Mouse (Mus musculus) ES-E14 (cell line): ENCODE results near the gene Pla2g12a. TPM values are rescaled to one million over a fixed set of nuclear protein-coding genes. Genes with fewer than 3 reads are reported as not detected.

Experiments
- DNase-seq: peaks from one replicate; pipeline ENCODE4 v3.0.0-alpha.2; 2013; ENCODE audit warnings: low read depth, low spot score
- H3K27ac ChIP-seq: 2 replicates; pipeline ENCODE4 v1.5.1; 2012; ENCODE audit warnings: low read depth, mild to moderate bottlenecking, low read length, moderate library complexity, mixed read lengths; ENCODE audit not compliant: poor library complexity, insufficient read depth, severe bottlenecking
- H3K36me3 ChIP-seq: 2 replicates; pipeline ENCODE4 v1.6.1; 2012; ENCODE audit warnings: mild to moderate bottlenecking, low read length, moderate library complexity, mixed read lengths; ENCODE audit not compliant: control insufficient read depth, poor library complexity, insufficient read depth, severe bottlenecking
- H3K4me1 ChIP-seq, 2 experiments: fragments of 150-350 bp in 1 of 2; sonication (generic) in 1 of 2; 2 replicates each; pipeline ENCODE4 v1.6.1; 2012; ENCODE audit warnings: low read length in 2 of 2, mild to moderate bottlenecking in 1 of 2, mixed read lengths in 1 of 2; ENCODE audit not compliant: control insufficient read depth in 2 of 2, insufficient read depth in 2 of 2, poor library complexity in 1 of 2
- H3K4me3 ChIP-seq, 2 experiments: fragments of 150-350 bp in 1 of 2; sonication (generic) in 1 of 2; 2 replicates each; pipeline ENCODE4 v1.5.1; 2012; ENCODE audit warnings: low read length in 2 of 2, low read depth in 1 of 2, mild to moderate bottlenecking in 1 of 2, mixed read lengths in 1 of 2; ENCODE audit not compliant: insufficient read depth in 1 of 2, poor library complexity in 1 of 2, severe bottlenecking in 1 of 2
- H3K9ac ChIP-seq: 2 replicates; pipeline ENCODE4 v1.6.1; 2012; ENCODE audit warnings: low read depth, mild to moderate bottlenecking, low read length, mixed read lengths; ENCODE audit not compliant: poor library complexity, insufficient read depth, severe bottlenecking
- H3K9me3 ChIP-seq: fragments of 150-350 bp; sonication (generic); 2 replicates; pipeline ENCODE4 v1.6.1; 2012; ENCODE audit warnings: low read depth, mild to moderate bottlenecking, low read length; ENCODE audit not compliant: control insufficient read depth, insufficient read depth
- CHD2 ChIP-seq: IDR thresholded peaks from 2 replicates; pipeline ENCODE4 v1.6.1; 2014; ENCODE audit warnings: mild to moderate bottlenecking, low read depth, low read length, inconsistent platforms
- HCFC1 ChIP-seq: IDR thresholded peaks from 2 replicates; pipeline ENCODE4 v1.6.1; 2012; ENCODE audit warnings: low read length, inconsistent platforms, borderline replicate concordance; ENCODE audit not compliant: insufficient read depth
- MAFK ChIP-seq: IDR thresholded peaks from 2 replicates; pipeline ENCODE4 v1.6.1; 2014; ENCODE audit warnings: mild to moderate bottlenecking, low read depth, low read length, inconsistent platforms; ENCODE audit not compliant: insufficient read depth
- ZC3H11A ChIP-seq: IDR thresholded peaks from 2 replicates; pipeline ENCODE4 v1.6.1; 2012; ENCODE audit warnings: low read depth, mild to moderate bottlenecking, inconsistent platforms, low read length, borderline replicate concordance
- ZNF384 ChIP-seq: IDR thresholded peaks from 2 replicates; pipeline ENCODE4 v1.6.1; 2012; ENCODE audit warnings: low read depth, low read length, inconsistent platforms
- in situ Hi-C, 2 experiments: fragments of 600-800 bp; cut with MboI; formaldehyde crosslinking; loops; one replicate each; pipeline ENCODE4 v1.15.1; 2025; ENCODE audit warnings: low sequenced_read_pairs in 2 of 2, inconsistent platforms in 1 of 2; ENCODE audit not compliant: unreplicated experiment in 2 of 2
- total RNA-seq: library from RNA; depleted of rRNA; stranded (reverse); fragments of 300-350 nt; gene quantifications from 2 replicates; pipeline ENCODE4 v1.2.3, GENCODE M21; 2012

Gene Pla2g12a
- total RNA-seq, 1 experiment = 37.3 TPM

GRCm38 (mm10) chr3:129904381-129905132 lies 26.2 kb downstream of the Pla2g12a start:
- H3K27ac ChIP-seq = no peak overlapping the region
- no peaks in the 10 kb centered on the region for H3K36me3 ChIP-seq
- TF ChIP-seq ZC3H11A (no peak), HCFC1 (no peak), MAFK (no peak), ZNF384 (no peak), CHD2 (no peak)
- peaks cover 0 to 2% of the 10 kb centered on the region in 2 experiments; a peak in 1 of 4 replicates for H3K4me1 ChIP-seq
- in situ Hi-C loops = no loop called here
- H3K9me3 ChIP-seq = no peaks in the 10 kb centered on the region
- DNase-seq = no peak
- H3K4me3 ChIP-seq = no peak overlapping the region
- no peak overlapping the region for H3K9ac ChIP-seq

GRCm38 (mm10) chr3:129912025-129912424 lies 33.6 kb downstream of the Pla2g12a start:
- Histone ChIP-seq H3K4me3 (no peak overlapping the region), H3K36me3 (no peaks in the 10 kb centered on the region; the same call in 1 of the 2 replicates), H3K9me3 (no peaks in the 10 kb centered on the region), H3K9ac (no peak overlapping the region), H3K27ac (no peak overlapping the region), H3K4me1 (peaks cover 0 to 4% of the 10 kb centered on the region in 2 experiments; a peak in 1 of 4 replicates)
- in situ Hi-C loops = no loop called here
- no peak for DNase-seq
- TF ChIP-seq ZNF384 (no peak), HCFC1 (no peak), CHD2 (no peak), ZC3H11A (no peak)

GRCm38 (mm10) chr3:129913241-129913640 lies 34.8 kb downstream of the Pla2g12a start:
- Histone ChIP-seq H3K9ac (no peak overlapping the region), H3K27ac (no peak overlapping the region), H3K36me3 (no peaks in the 10 kb centered on the region; the same call in 1 of the 2 replicates), H3K4me1 (peaks cover 0 to 4% of the 10 kb centered on the region in 2 experiments; a peak in 1 of 4 replicates), H3K9me3 (no peaks in the 10 kb centered on the region), H3K4me3 (no peak overlapping the region)
- no peak for DNase-seq
- TF ChIP-seq MAFK = no peak
- no peak for TF ChIP-seq CHD2
- TF ChIP-seq HCFC1 = no peak
- TF ChIP-seq ZNF384 = no peak
- no peak for TF ChIP-seq ZC3H11A
- in situ Hi-C loops = no loop called here

- no peak for TF ChIP-seq HCFC1
- TF ChIP-seq CHD2 = no peak
- no peak for TF ChIP-seq ZC3H11A
- no peak for TF ChIP-seq MAFK
- DNase-seq = no peak
- Histone ChIP-seq H3K4me3 (no peak overlapping the region), H3K36me3 (no peaks in the 10 kb centered on the region; the same call in 1 of the 2 replicates), H3K4me1 (peaks cover 0 to 4% of the 10 kb centered on the region in 2 experiments; a peak in 1 of 4 replicates), H3K9ac (no peak overlapping the region), H3K9me3 (no peaks in the 10 kb centered on the region), H3K27ac (no peak overlapping the region)
- in situ Hi-C loops = no loop called here
These were observed 39.0 kb downstream of the Pla2g12a start for GRCm38 (mm10) chr3:129917424-129917823.
